Mouse (Mus musculus) CH12.LX (cell line): ENCODE data around the gene Slc35d3. TPM values are rescaled to one million over a fixed set of nuclear protein-coding genes. Genes with fewer than 3 reads are reported as not detected.

Source experiments
- DNase-seq: peaks from one replicate; pipeline ENCODE4 v3.0.0-alpha.2; 2013; ENCODE audit errors: extremely low read depth
- H3K27ac ChIP-seq: 2 replicates; pipeline ENCODE4 v1.5.1; 2012; ENCODE audit warnings: low read depth, mild to moderate bottlenecking, control low read depth, moderate library complexity; ENCODE audit not compliant: insufficient read depth
- H3K27me3 ChIP-seq: replicated peaks from 2 replicates; pipeline ENCODE3; 2012; ENCODE audit warnings: inconsistent platforms
- H3K36me3 ChIP-seq, 2 experiments: replicated peaks in 1 of 2; 2 replicates each; pipeline versions ENCODE3 to v1.6.1; 2012; ENCODE audit warnings: inconsistent platforms in 1 of 2, low read length in 1 of 2, mild to moderate bottlenecking in 1 of 2, mixed read lengths in 1 of 2, moderate library complexity in 1 of 2; ENCODE audit not compliant: control insufficient read depth in 1 of 2, insufficient read depth in 1 of 2
- H3K4me1 ChIP-seq, 2 experiments: 2 replicates each; pipeline ENCODE4 v1.6.1; 2012; ENCODE audit warnings: inconsistent platforms in 1 of 2, moderate library complexity in 1 of 2; ENCODE audit not compliant: insufficient read depth in 2 of 2, control insufficient read depth in 1 of 2
- H3K4me2 ChIP-seq: 2 replicates; pipeline ENCODE4 v1.6.1; 2012; ENCODE audit warnings: low read depth, mild to moderate bottlenecking, control low read depth; ENCODE audit not compliant: poor library complexity, insufficient read depth, severe bottlenecking
- H3K4me3 ChIP-seq, 3 experiments: fragments of 150-350 bp in 1 of 3; sonication (generic) in 1 of 3; replicated peaks in 1 of 3; 2 replicates each; pipeline versions ENCODE3 to v1.5.1; 2011 to 2012; ENCODE audit warnings: low read depth in 2 of 3, low read length in 2 of 3, mild to moderate bottlenecking in 2 of 3, moderate library complexity in 2 of 3, control low read depth in 1 of 3, improper control_type of control experiment in 1 of 3, inconsistent platforms in 1 of 3, mixed read lengths in 1 of 3; ENCODE audit not compliant: poor library complexity in 1 of 3
- H3K79me2 ChIP-seq: replicated peaks from 2 replicates; pipeline ENCODE4 v1.6.1; 2012; ENCODE audit warnings: mild to moderate bottlenecking, moderate library complexity; ENCODE audit not compliant: control insufficient read depth, poor library complexity, insufficient read depth, severe bottlenecking; ENCODE audit errors: extremely low read depth
- H3K9ac ChIP-seq: 2 replicates; pipeline ENCODE4 v1.6.1; 2012; ENCODE audit warnings: low read depth, mild to moderate bottlenecking, control low read depth, moderate library complexity; ENCODE audit not compliant: insufficient read depth
- H3K9me3 ChIP-seq: replicated peaks from 2 replicates; pipeline ENCODE3; 2012; ENCODE audit warnings: low read length, inconsistent platforms, mixed read lengths
- BHLHE40 ChIP-seq: IDR thresholded peaks from 2 replicates; pipeline ENCODE4 v1.6.1; 2011; ENCODE audit warnings: mild to moderate bottlenecking, low read depth, low read length, improper control_type of control experiment
- CHD2 ChIP-seq: IDR thresholded peaks from 2 replicates; pipeline ENCODE4 v1.6.1; 2011; ENCODE audit warnings: low read length, improper control_type of control experiment
- ELF1 ChIP-seq: IDR thresholded peaks from 2 replicates; pipeline ENCODE4 v1.6.1; 2014; ENCODE audit warnings: low read depth, mild to moderate bottlenecking, inconsistent platforms, low read length, improper control_type of control experiment
- EP300 ChIP-seq: IDR thresholded peaks from 2 replicates; pipeline ENCODE4 v1.6.1; 2011; ENCODE audit warnings: low read length, improper control_type of control experiment
- ETS1 ChIP-seq: conservative IDR thresholded peaks from 2 replicates; pipeline ENCODE4 v1.6.1; 2012; ENCODE audit warnings: low read depth, mild to moderate bottlenecking, inconsistent platforms, low read length, improper control_type of control experiment, moderate library complexity
- MAFK ChIP-seq: IDR thresholded peaks from 2 replicates; pipeline ENCODE4 v1.6.1; 2011; ENCODE audit warnings: low read length, improper control_type of control experiment; ENCODE audit not compliant: insufficient replicate concordance
- MAZ ChIP-seq: IDR thresholded peaks from 2 replicates; pipeline ENCODE4 v1.6.1; 2012; ENCODE audit warnings: low read depth, mild to moderate bottlenecking, inconsistent platforms, low read length, improper control_type of control experiment, moderate library complexity
- NELFE ChIP-seq: IDR thresholded peaks from 2 replicates; pipeline ENCODE4 v1.6.1; 2011; ENCODE audit warnings: low read depth, low read length, improper control_type of control experiment
- NRF1 ChIP-seq: IDR thresholded peaks from 2 replicates; pipeline ENCODE4 v1.6.1; 2014; ENCODE audit warnings: low read depth, mild to moderate bottlenecking, inconsistent platforms, low read length, improper control_type of control experiment, moderate library complexity
- RCOR1 ChIP-seq: conservative IDR thresholded peaks from 2 replicates; pipeline ENCODE4 v1.6.1; 2012; ENCODE audit warnings: low read depth, mild to moderate bottlenecking, inconsistent platforms, low read length, improper control_type of control experiment
- SMC3 ChIP-seq: IDR thresholded peaks from 2 replicates; pipeline ENCODE4 v1.6.1; 2011; ENCODE audit warnings: low read depth, low read length, improper control_type of control experiment
- TCF12 ChIP-seq: IDR thresholded peaks from 2 replicates; pipeline ENCODE4 v1.6.1; 2014; ENCODE audit warnings: low read depth, mild to moderate bottlenecking, inconsistent platforms, low read length, improper control_type of control experiment
- ZNF384 ChIP-seq: IDR thresholded peaks from 2 replicates; pipeline ENCODE4 v1.6.1; 2012; ENCODE audit warnings: low read depth, low read length, improper control_type of control experiment, inconsistent platforms
- dilution Hi-C: fragments of 300-500 bp; cut with MboI; formaldehyde crosslinking; loops from 2 replicates; pipeline ENCODE4 v1.14.3; 2020; ENCODE audit warnings: low sequenced_read_pairs; ENCODE audit not compliant: extremely low pct_unique_long_range_greater_than_20kb, extremely low pct_ligation_motif_present
- in situ Hi-C: fragments of 300-500 bp; cut with MboI; formaldehyde crosslinking; loops from 3 replicates; pipeline ENCODE4 v1.14.3; 2019; ENCODE audit warnings: low sequenced_read_pairs, low pct_ligation_motif_present, low pct_unique_long_range_greater_than_20kb, mixed read lengths
- polyA plus RNA-seq: library from polyadenylated mRNA; unstranded; fragments of >175 nt; gene quantifications from 2 replicates; pipeline ENCODE4 v1.2.1, GENCODE M21; 2012; ENCODE audit warnings: low read depth; ENCODE audit not compliant: insufficient read length
- total RNA-seq, 2 experiments: library from RNA; depleted of rRNA; stranded (reverse); fragments of 300-350 nt in 1 of 2; fragments of >200 nt in 1 of 2; gene quantifications; 2 replicates each; pipeline ENCODE4 v1.2.3; 2012 to 2014

Gene Slc35d3
- total and polyA plus RNA-seq, 3 experiments, result 0.40 to 0.93 (median 0.52) TPM

DNA sequence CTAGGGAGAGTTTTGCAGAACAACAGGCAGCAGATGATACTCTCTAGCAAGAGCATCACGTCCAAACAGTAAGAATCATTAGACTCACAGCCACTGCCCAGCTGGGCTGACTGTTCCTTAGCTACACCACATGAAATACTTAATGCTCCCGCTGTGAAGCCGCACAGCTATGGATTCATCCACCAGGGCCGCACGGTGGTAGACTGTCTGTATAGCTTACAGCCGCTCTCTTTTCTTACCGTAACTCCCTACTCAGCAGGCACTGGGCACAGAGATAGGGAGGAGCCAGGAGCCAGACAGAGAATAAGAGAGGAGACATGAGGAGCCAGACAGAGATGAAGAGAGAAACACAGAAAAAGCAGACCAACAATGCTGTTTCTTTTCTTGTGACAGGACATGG is 25.4 kb upstream of the Slc35d3 start:
- Histone ChIP-seq H3K27ac (no peak overlapping the region), H3K79me2 (no peaks in the 10 kb centered on the region), H3K9ac (no peak overlapping the region), H3K9me3 (no peaks in the 10 kb centered on the region), H3K27me3 (no peaks in the 10 kb centered on the region), H3K4me2 (no peak overlapping the region), H3K4me3 (no peak overlapping the region), H3K36me3 (peaks cover 0 to 37% of the 10 kb centered on the region in 2 experiments), H3K4me1 (peaks cover 0 to 21% of the 10 kb centered on the region in 2 experiments; a peak in 2 of 4 replicates)
- dilution Hi-C loops, result no loop called here
- in situ Hi-C loops, result no loop called here
- no peak for TF ChIP-seq RCOR1
- TF ChIP-seq BHLHE40, result no peak
- TF ChIP-seq TCF12, result no peak
- no peak for TF ChIP-seq ZNF384
- no peak for TF ChIP-seq NELFE
- no peak for TF ChIP-seq SMC3
- TF ChIP-seq MAFK, result no peak
- no peak for TF ChIP-seq CHD2
- no peak for TF ChIP-seq EP300
- TF ChIP-seq MAZ, result no peak
- TF ChIP-seq ELF1, result no peak
- TF ChIP-seq ETS1, result no peak
- no peak for TF ChIP-seq NRF1
- DNase-seq, result no peak

- TF ChIP-seq NELFE (no peak), MAFK (peak; percentile 59; the same call in 1 of the 2 replicates)
- H3K36me3 ChIP-seq, result peaks cover 0 to 37% of the 10 kb centered on the region in 2 experiments
- in situ Hi-C loops, result no loop called here
- no peak overlapping the region for H3K4me3 ChIP-seq
- dilution Hi-C loops, result no loop called here
- no peaks in the 10 kb centered on the region for H3K9me3 ChIP-seq
- no peak overlapping the region for H3K27ac ChIP-seq
- H3K9ac ChIP-seq, result no peak overlapping the region
- no peaks in the 10 kb centered on the region for H3K79me2 ChIP-seq
- no peak for DNase-seq
- peaks cover 0 to 15% of the 10 kb centered on the region in 2 experiments; a peak in 2 of 4 replicates for H3K4me1 ChIP-seq
- H3K4me2 ChIP-seq, result no peak overlapping the region
- no peaks in the 10 kb centered on the region for H3K27me3 ChIP-seq
These were observed 24.1 kb upstream of the Slc35d3 start for GRCm38 (mm10) chr10:19875346-19875745.
